In the genomic region with DNA sequence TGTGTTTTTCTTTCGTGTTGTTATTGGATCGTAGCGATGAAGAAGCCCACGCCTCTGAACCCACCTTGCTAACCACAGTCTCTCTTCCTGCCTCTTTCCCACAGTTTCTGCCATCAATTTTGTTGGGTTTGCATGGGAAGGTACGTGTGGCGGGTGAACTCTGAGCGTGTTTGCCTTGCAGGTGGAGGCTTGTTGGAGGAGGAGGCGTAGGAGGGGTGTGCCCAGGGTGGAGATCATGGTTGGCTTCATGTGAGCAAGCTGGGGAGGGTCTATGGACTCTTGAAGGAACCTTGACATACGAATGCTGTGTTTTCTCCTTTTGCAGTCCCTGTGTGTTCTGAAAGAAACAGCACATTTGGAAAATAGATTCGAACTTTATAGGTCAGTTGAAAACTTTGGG, we compare ENCODE assay signal across 10 mouse cellular contexts.
"Had no signal": no experiment of that assay in that cellular context is flagged by ENCODE, and none has a peak within 500 bp of the region (broad histone marks: within the 10 kb centered on the region; RNA-seq: fewer than 3 reads in every experiment).

No protein-coding gene starts in this region.

- H3K4me3 ChIP-seq: limb, embryonic 10.5 days; midbrain, embryonic 13.5 days had no signal

- H3K4me2 ChIP-seq: midbrain, embryonic 13.5 days had no signal

- H3K36me3 ChIP-seq: limb, embryonic 10.5 days; midbrain, embryonic 13.5 days had no signal

- H3K9ac ChIP-seq: midbrain, embryonic 13.5 days had no signal

- H3K9me3 ChIP-seq: limb, embryonic 10.5 days; midbrain, embryonic 13.5 days had no signal

- H3K27ac ChIP-seq: kidney, postnatal 0 days; limb, embryonic 10.5 days; midbrain, embryonic 13.5 days had no signal

- DNase-seq: kidney, adult 11 months; kidney, adult 9 months; kidney, postnatal 36 days; lung, adult 2 months; right cerebral cortex, postnatal 14 days; thymus, adult 2 months; thymus, postnatal 25 days had no signal

- ATAC-seq: midbrain, embryonic 13.5 days had no signal
